Mouse (Mus musculus): Measurements from ENCODE around the gene Ccer1.

The Ccer1 gene

DNA sequence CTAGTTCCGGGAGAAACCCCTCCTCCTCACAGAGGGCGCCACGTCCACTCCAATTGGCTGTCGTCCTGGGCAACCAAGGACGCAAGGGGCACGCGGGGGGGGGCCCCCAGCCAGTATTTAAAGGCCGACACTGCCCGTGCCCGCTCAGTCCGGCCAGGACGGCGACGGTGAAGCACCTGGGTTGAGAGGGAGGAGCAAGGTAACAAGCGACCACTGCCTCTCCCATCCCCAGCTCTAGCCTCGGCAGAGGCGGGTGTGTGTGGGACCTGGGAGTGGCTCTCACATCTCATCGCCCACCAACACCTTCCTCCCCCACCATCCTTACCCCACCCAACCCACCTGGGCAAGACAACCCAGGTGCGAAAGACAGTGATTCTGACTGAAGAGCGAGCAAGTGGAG is at the start of gene Ccer1:
TSS of gene Ccer1 (plus strand) at position 147 of the 400 bp plus-strand sequence.
- in situ Hi-C loops (cut with MboI; ENCODE audit: unreplicated experiment in 2 of 2) = loop anchor here (10.0 to 25.0 kb wide), 4 partner anchors 318 to 1806 kb away; no protein-coding TSS in a partner anchor

DNA sequence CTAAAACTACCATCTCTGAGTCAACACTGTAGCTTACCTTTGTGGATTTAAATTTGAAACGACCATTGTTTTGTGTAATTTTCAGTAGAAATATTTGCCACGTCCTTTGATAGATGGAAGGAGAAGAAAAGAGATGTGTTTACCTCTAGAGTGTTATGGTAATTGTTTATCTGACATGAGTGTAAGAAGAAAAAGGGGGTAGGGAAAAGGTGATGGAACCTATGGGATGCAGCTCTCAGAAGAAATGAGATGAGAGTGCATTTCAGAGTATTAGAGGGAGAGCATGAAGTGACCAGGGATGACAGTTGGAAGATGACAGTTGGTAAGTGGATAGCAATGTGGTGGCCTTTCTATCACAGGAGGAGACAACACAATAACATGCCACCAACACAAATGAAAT is 49.1 kb upstream of the Ccer1 start, which contains the start of gene Epyc:
TSS of gene Epyc (plus strand) at position 301 of the 400 bp plus-strand sequence.
- in situ Hi-C loops (cut with MboI; ENCODE audit: unreplicated experiment in 2 of 2) = no loop called here

DNA sequence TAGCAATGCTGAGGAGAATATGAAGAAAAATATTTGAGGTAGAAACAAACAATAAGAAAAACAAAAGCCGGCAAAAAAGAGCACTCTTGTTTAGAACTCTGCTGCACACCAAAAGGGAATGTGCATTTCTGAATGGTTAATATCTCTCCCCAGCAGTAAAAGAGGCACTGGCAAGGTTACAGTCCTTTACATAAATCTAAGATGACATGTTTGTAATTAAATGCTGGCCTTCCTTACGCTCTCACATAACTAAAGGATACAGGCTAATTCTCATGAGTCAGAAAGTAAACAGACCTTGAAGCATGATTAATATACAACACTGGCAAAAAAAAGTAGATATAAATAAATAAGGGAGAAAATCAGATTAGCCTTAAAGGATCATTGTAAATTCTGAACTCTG is 42.5 kb upstream of the Ccer1 start:
- in situ Hi-C loops (cut with MboI; ENCODE audit: unreplicated experiment in 2 of 2) = no loop called here

DNA sequence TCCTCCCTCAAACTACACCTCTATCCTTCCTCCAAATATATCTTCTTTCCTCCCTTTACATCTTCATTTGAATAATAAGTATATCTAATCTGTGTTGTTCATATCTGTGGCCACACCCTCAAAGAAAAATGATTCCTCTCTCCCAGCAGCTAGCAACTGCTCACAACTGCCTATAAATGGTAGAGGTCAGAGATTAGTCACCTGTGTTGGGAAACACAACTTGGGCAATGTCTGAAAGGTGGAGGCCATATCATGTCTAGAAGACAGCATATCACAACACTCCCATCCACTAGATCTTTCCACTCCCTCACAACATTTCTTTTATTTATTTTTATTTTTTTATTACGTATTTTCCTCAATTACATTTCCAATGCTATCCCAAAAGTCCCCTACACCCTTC is 33.4 kb upstream of the Ccer1 start:
- in situ Hi-C loops (cut with MboI; ENCODE audit: unreplicated experiment in 2 of 2) = no loop called here

DNA sequence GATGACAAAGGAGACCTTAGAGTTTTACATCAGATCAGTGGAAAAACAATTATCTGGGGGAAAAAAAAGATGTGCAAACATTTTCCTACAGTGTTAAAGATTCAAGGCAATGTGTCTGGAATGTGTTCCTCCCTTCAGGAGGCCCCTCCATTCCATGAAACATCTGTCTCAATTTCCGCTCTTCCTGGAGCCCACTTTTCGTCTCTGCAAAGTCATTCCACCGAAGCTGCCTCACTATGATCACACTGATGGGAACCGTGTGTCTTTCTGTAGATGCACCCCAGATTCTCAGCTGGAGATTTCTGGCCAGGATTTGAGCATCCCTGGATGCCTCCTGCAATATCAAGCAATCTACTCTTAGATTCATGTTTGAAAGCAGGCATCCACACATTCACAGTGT is 24.2 kb upstream of the Ccer1 start:
- in situ Hi-C loops (cut with MboI; ENCODE audit: unreplicated experiment in 2 of 2) = no loop called here

DNA sequence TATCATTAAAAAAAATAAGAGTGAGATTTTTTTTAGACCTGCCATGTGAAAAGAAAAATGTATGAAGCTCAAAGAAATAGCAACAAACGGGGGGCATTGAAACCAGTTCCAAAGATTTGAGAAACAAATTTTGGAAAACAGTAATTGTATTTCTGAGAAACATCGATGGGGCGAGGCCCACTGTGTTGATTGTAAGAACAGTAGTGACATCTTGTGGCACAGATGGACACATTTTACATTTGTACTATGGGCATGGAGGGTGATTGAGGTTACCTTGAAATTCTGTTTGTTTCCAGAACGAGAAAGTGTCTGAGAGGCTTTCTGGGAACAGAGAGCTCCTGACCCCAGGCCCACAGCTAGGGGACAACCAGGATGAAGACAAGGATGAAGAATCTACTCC is 22.7 kb upstream of the Ccer1 start:
- in situ Hi-C loops (cut with MboI; ENCODE audit: unreplicated experiment in 2 of 2) = no loop called here

DNA sequence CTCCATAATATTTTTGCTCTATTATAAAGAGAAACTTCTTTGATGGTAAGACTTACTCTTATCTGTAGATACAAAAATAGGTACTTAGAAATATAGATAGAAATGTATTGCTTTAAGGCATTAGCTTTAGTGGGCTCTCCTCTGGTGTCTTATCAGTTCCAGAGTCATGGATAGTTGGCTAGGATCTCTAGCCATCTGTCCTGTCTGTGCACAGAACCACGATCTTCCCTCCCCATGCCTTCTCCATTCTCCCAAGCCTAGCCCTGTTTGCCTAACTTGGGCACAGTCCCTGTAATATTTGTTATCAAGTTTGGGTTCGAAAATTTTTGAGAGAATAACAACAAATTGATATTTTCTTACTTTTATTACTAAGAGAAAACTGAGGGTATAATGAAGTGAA is 19.6 kb upstream of the Ccer1 start:
- in situ Hi-C loops (cut with MboI; ENCODE audit: unreplicated experiment in 2 of 2) = no loop called here

DNA sequence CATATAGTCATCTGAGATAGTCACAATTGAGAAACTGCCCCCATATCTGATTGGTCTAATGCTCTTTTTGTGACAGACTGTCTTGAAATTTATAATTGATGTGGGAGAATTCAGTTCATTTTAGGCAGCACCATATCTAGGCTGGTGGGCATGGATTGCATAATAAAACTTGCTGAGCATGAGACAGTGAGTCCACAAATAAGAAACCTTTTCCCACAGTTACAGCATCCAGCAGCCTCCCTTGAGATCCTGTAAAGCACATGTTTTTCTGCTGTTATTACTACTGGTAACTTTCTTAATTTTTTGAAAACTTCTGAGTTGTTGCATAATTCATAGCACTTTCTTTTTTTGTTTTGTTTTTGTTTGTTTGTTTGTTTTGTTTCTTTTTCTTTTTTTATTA is 9.9 kb upstream of the Ccer1 start:
- in situ Hi-C loops (cut with MboI; ENCODE audit: unreplicated experiment in 2 of 2) = loop anchor here (25.0 kb wide), 2 partner anchors 1646 to 1796 kb away; no protein-coding TSS in a partner anchor

DNA sequence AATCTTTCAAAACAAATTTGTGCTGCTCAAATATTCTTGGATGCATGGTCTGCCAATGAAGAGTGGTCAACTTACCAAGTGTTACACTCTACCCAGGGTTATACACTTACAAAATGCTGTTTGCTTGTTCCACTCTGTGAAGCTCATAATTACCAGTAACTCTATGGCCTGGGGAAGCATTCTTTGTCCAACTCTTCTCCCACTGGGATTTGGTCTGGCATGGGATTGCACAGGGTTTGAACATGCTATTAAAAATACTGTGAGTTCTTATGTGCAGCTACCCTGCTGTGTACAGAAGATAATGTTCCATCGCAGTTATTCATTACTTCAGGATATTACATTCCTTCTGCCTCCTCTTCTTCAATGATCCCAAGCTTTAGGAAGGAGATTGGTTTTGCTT is 5.7 kb upstream of the Ccer1 start:
- in situ Hi-C loops (cut with MboI; ENCODE audit: unreplicated experiment in 2 of 2) = loop anchor here (25.0 kb wide), 2 partner anchors 1650 to 1800 kb away; no protein-coding TSS in a partner anchor

DNA sequence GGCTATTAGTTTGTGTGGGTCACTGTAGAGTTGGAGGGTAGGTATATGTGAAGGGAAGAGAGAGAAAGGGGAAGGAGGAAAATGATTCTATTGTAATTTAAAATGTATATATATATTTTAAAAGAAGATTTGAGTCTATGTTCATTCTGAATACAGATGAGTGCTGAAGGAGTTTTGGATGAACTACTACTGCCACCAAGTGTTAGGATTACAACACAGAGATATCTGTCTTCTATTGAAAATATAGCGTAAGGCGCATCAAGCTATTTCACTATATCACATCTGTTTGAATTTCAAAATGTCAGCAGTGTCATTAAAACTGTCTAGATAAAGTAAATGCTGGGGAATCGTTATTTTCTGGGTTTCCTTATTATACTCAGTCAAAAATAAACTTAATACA is 3.4 kb upstream of the Ccer1 start:
- in situ Hi-C loops (cut with MboI; ENCODE audit: unreplicated experiment in 2 of 2) = loop anchor here (25.0 kb wide), 2 partner anchors 1652 to 1802 kb away; no protein-coding TSS in a partner anchor

DNA sequence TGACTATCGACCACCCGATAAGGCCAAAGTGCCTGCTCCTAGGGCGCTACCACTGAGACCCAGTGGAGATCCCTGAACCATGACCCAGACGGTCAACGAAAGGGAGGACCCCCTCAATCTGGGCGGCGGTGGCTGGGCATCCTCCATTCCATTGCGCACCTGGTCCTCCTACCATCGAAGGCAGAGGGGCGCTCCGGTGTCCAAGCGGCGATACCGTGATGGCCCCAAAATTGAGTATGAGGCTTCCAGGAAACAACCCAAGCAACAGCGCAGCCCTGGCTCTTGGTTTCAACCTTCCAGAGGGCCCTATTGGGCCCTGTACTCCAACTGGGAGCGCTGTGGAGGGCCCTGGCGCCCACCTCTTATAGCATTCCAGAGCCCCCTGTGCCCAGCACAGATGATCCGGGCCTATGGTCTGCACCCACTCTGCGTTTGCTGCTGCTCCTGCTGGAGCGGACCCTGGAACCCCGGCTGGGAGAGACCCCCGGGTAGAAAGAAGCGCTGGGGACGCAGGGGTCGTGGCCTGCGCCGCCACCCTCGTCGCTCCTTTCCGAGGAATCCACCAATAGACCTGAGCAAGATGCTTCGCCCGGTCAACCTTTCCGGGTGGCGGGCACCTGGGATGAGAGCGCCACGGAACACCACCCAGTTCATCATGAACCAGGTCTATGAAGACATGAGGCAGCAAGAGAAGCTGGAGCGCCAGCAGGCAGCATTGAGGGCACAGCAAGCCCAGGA is 708 bp downstream of the Ccer1 start:
- in situ Hi-C loops (cut with MboI; ENCODE audit: unreplicated experiment in 2 of 2) = loop anchor here (10.0 to 25.0 kb wide), 4 partner anchors 319 to 1806 kb away; no protein-coding TSS in a partner anchor

DNA sequence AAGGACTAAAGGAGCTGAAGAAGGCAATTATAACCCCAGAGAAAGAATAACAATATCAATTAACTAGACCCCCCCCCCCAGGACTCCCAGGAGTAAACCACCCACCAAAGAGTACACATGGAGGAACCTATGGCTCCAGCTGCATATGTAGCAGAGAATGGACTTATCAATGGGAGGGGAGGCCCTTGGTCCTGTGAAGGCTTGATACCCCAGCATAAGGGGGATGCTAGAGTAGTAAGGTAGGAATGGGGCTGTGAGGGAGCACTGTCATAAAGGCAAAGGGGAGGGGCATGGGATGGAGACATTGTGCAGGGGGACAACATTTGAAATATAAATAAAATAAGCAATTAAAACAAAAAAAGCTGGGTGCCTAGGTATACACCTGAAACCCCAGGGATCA is 9.5 kb downstream of the Ccer1 start:
- in situ Hi-C loops (cut with MboI; ENCODE audit: unreplicated experiment in 2 of 2) = loop anchor here in 1 of 2 experiments (25.0 kb wide), 1 partner anchor 1910 kb away; no protein-coding TSS in a partner anchor

DNA sequence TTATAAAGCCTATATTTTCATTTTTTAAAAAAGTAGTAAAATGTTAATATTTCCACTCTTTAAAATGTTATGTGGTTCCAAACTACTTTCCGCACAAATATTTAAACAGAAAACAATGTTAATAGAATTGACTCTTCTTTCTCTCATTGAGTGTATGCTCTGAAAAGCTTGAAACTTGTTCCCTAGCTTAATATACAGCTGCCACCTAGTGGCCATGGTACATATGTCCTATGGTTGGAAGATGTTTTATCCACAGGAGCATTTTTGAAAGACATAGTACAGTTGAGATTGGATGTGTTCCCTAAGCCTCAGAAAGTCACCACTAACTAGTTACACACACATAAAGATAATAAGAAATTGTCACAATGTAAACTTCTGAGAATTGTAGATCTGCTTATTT is 11.7 kb downstream of the Ccer1 start:
- in situ Hi-C loops (cut with MboI; ENCODE audit: unreplicated experiment in 2 of 2) = loop anchor here in 1 of 2 experiments (25.0 kb wide), 1 partner anchor 1908 kb away; no protein-coding TSS in a partner anchor

DNA sequence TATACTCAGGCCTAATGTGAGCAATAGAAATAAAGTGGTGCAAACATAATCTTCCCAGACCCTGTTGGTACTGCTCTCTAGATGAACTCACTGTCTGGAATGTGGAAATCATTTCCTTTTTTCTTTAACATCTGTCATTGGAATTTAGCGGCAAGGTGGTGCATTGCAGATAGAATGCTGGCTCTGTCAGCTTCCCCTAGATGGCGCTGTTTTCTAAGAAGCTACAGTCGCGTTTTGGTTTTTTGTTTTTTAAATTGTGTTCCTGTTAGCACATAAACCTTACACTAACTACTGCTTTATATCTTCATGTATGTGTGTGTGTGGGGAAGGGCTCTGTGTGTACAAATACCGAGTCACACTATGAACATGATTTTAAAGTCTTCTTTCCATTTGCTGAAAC is 19.8 kb downstream of the Ccer1 start:
- in situ Hi-C loops (cut with MboI; ENCODE audit: unreplicated experiment in 2 of 2) = loop anchor here (5.0 to 25.0 kb wide), 5 partner anchors 1375 to 1912 kb away; no protein-coding TSS in a partner anchor

DNA sequence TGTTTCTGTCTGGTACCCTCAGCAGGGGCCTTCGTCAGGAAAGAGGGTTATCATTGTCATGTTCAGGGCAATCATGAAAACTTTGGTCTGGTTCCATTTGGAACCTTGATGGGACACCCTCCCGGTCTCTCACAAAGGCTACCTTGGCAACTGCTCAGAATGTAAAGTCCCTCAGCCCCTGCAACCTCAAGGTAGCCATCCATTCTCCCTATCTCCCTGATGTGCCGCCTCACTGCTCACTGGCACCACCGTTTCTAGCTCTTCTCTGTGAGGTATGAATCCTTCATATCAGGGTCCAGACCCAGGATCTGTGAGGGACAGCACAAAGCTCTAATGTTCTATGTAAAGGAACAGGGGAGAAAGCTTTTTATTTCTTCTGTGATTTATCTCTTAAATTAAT is 21.7 kb downstream of the Ccer1 start:
- in situ Hi-C loops (cut with MboI; ENCODE audit: unreplicated experiment in 2 of 2) = loop anchor here (5.0 to 25.0 kb wide), 5 partner anchors 1373 to 1910 kb away; no protein-coding TSS in a partner anchor

DNA sequence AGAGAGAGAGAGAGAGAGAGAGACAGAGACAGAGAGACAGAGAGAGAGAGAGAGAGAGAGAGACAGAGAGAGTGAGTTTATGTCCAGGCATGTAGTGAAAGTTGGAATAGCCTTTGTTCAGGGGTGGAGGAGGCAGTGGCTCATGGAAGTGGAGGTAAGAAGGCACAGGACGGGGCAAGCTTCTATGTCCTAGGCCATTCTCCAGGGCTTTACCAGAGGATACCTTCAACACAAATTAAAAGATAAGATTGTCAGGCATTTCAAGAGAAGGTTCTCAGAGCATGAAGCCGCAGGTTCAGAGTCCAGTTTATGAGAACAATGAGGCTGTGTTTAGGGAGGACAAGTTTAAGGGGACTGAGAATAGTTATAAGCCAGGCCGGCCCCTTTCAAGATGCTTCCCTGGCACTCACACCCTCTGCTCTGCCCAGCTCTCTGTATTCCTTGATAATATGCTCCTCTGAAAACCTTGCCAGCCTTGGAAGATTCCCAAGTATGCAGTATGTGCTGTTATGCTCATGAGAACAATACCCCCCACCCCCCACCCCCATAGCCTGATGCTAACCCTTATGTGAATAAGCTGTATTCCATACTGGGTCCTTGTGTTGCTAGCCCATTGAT is 22.5 kb downstream of the Ccer1 start:
- in situ Hi-C loops (cut with MboI; ENCODE audit: unreplicated experiment in 2 of 2) = loop anchor here (10.0 to 25.0 kb wide), 3 partner anchors 1439 to 1909 kb away; no protein-coding TSS in a partner anchor

DNA sequence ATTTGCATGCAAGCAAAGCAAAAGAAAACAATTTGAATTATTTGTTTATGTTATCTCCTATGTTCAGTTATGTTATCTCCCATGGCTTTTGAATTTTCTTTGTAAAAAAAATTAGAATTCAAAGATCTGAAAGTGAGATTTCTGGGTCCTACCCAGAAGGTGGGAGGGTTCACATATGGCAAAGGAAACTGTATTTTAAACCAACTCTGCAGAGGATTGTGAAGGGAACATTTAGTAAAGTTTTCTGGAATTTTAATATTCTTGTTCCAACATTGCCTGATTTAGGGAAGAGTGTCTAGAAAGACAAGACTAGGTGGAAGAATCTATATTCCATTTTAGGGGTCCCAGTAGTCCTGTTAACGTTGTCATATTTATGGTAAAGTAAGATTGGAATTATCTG is 24.4 kb downstream of the Ccer1 start:
- in situ Hi-C loops (cut with MboI; ENCODE audit: unreplicated experiment in 2 of 2) = loop anchor here (10.0 to 25.0 kb wide), 3 partner anchors 1438 to 1908 kb away; no protein-coding TSS in a partner anchor

DNA sequence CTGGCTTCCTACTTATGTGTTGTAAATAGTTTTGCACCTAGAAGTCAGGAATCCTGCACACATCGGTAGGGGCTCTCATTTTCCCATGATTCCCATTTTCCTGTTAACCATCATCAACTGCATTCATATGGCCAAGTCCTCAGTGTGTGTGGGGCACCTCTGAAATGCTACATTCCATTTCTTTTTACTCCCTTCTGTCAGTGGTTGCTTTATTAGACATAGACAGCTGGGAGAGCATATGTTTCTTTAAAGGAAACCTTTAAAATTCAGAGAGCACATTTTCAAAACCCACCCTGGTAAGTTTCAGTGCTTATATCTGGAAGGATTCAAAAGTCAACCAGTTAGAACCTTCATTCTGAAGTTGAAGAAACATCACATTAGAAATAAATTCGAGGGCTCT is 25.2 kb downstream of the Ccer1 start:
- in situ Hi-C loops (cut with MboI; ENCODE audit: unreplicated experiment in 2 of 2) = loop anchor here (10.0 to 25.0 kb wide), 3 partner anchors 1437 to 1907 kb away; no protein-coding TSS in a partner anchor

DNA sequence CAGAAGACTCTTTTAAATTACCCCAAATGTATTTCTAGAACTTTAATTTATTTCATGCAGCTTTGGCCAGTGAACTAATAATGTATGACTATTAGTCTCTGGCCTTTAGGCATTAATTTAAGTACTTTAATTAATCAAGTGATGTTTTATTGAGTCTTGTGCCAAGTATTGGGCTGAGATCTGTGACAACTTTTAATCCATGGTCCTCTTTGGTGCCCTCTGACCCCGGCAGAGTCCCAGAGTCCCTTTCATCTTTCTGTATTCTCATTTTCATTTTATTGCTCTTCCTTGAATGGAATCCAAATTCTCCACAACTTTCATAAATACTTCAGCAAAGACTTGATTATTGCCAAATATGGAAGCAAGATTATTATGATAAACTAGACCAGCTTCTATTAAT is 27.8 kb downstream of the Ccer1 start:
- in situ Hi-C loops (cut with MboI; ENCODE audit: unreplicated experiment in 2 of 2) = loop anchor here (5.0 to 25.0 kb wide), 2 partner anchors 1372 to 1892 kb away; no protein-coding TSS in a partner anchor

DNA sequence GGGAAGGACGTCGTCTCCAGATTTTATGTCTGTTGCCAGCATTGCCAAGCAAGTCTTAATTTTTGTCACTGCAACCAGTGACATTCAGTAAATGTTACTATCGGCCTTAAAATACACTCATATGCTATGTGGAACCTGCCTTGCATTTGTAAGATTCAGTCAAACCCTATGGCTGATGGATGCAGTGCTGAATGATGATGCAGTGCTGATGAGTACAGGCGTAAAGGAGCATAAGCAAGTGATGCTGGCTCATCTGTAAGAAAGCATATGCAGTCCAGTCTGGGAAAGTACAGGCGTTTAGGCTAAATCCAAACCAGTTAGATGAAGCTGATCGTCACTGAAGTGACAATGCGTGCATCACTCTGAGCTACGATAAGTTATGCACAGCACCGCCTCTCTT is 29.9 kb downstream of the Ccer1 start:
- in situ Hi-C loops (cut with MboI; ENCODE audit: unreplicated experiment in 2 of 2) = loop anchor here (5.0 to 25.0 kb wide), 2 partner anchors 1370 to 1890 kb away; no protein-coding TSS in a partner anchor

DNA sequence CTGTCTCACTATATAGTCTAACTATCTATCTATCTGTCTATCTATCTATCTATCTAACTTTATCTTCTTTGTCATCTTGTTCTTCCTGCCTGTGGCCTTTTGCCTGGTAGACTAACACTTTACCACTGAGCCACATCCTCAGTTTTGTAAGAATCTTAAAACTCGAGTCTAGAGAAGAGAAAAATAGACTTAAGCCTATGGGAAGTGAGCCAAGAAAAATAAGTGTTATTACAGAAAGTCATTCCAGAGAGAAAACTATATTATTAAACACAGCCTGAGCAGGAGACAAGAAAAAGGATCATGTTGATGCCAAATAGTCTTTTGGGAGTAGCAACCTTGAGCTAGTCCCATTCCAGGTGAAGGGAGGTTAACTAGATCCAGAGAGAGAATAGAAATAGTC is 33.1 kb downstream of the Ccer1 start:
- in situ Hi-C loops (cut with MboI; ENCODE audit: unreplicated experiment in 2 of 2) = no loop called here
